Mouse (Mus musculus) midbrain, embryonic 15.5 days (tissue): Measurements from ENCODE around the gene Snx10. TPM values are rescaled to one million over a fixed set of nuclear protein-coding genes. Genes with fewer than 3 reads are reported as not detected.

Experiments used
- ATAC-seq: fragments of 200-750 bp; cut with Nextera tagmentation; replicated peaks from 2 replicates; pipeline ENCODE4 v1.8.0; 2017; ENCODE audit warnings: moderate TSS enrichment
- H3K27ac ChIP-seq: fragments of 300-500 bp; sonication (generic); 2 replicates; pipeline ENCODE4 v1.5.1; 2015; ENCODE audit warnings: mild to moderate bottlenecking, inconsistent platforms
- H3K27me3 ChIP-seq: fragments of 300-500 bp; sonication (generic); replicated peaks from 2 replicates; pipeline ENCODE4 v1.6.1; 2015; ENCODE audit warnings: inconsistent platforms
- H3K36me3 ChIP-seq: fragments of 300-500 bp; sonication (generic); replicated peaks from 2 replicates; pipeline ENCODE4 v1.6.1; 2015; ENCODE audit warnings: inconsistent platforms
- H3K4me1 ChIP-seq: fragments of 300-500 bp; sonication (generic); 2 replicates; pipeline ENCODE4 v1.6.1; 2015; ENCODE audit warnings: inconsistent platforms
- H3K4me2 ChIP-seq: fragments of 300-500 bp; sonication (generic); 2 replicates; pipeline ENCODE4 v1.6.1; 2015; ENCODE audit warnings: inconsistent platforms, mild to moderate bottlenecking, moderate library complexity
- H3K4me3 ChIP-seq: fragments of 300-500 bp; sonication (generic); 2 replicates; pipeline ENCODE4 v1.5.1; 2015; ENCODE audit warnings: mild to moderate bottlenecking, inconsistent platforms
- H3K9ac ChIP-seq: fragments of 300-500 bp; sonication (generic); 2 replicates; pipeline ENCODE4 v1.6.1; 2015; ENCODE audit warnings: mild to moderate bottlenecking, inconsistent platforms
- H3K9me3 ChIP-seq: fragments of 300-500 bp; sonication (generic); 2 replicates; pipeline ENCODE4 v1.6.1; 2016; ENCODE audit warnings: inconsistent platforms
- WGBS: fragments of 180-500 bp; shearing (Covaris S2); methylation state at CpG from one replicate; pipeline ENCODE4 v1.1.7; 2015; ENCODE audit warnings: mixed read lengths; 5-methylcytosine and 5-hydroxymethylcytosine counted together
- polyA plus RNA-seq: library from polyadenylated mRNA; unstranded; fragments of >200 nt; fragmentation: Nextera tagmentation; extraction: Ambion mirVana; gene quantifications from 2 replicates; pipeline ENCODE4 v1.2.1, GENCODE M21; 2015

Snx10 gene
- polyA plus RNA-seq, 1 experiment from 2014 or later = 52.8 TPM

GRCm38 (mm10) chr6:51573136-51573535 is 49.4 kb downstream of the Snx10 start:
- 88% methylated on average over 4 of the region's 4 CpGs for WGBS

GRCm38 (mm10) chr6:51574132-51574531 is 50.4 kb downstream of the Snx10 start:
- H3K36me3 ChIP-seq = no peaks in the 10 kb centered on the region
- ATAC-seq = no peak
- no peaks in the 10 kb centered on the region for H3K9me3 ChIP-seq
- H3K27me3 ChIP-seq = no peaks in the 10 kb centered on the region
- no peak overlapping the region for H3K9ac ChIP-seq
- H3K27ac ChIP-seq = no peak overlapping the region
- 91% methylated on average over 13 of the region's 13 CpGs for WGBS
- no peak overlapping the region for H3K4me3 ChIP-seq
- H3K4me2 ChIP-seq = no peak overlapping the region
- H3K4me1 ChIP-seq = no peaks in the 10 kb centered on the region

More at GRCm38 (mm10) chr6:51573136-51573535, 49.4 kb downstream of the Snx10 start:
- Histone ChIP-seq H3K4me1 (no peaks in the 10 kb centered on the region), H3K4me2 (no peak overlapping the region), H3K9ac (no peak overlapping the region), H3K36me3 (no peaks in the 10 kb centered on the region), H3K27me3 (no peaks in the 10 kb centered on the region), H3K9me3 (no peaks in the 10 kb centered on the region), H3K27ac (no peak overlapping the region), H3K4me3 (no peak overlapping the region)
- ATAC-seq = no peak

GRCm38 (mm10) chr6:51578415-51578814 is 54.7 kb downstream of the Snx10 start:
- 69% methylated on average over 4 of the region's 4 CpGs for WGBS

GRCm38 (mm10) chr6:51580040-51580680 is 56.5 kb downstream of the Snx10 start:
- Histone ChIP-seq H3K9me3 (no peaks in the 10 kb centered on the region), H3K27me3 (no peaks in the 10 kb centered on the region), H3K4me2 (no peak overlapping the region), H3K4me1 (peaks cover 12% of the 10 kb centered on the region; the same call in 1 of the 2 replicates), H3K36me3 (no peaks in the 10 kb centered on the region), H3K4me3 (no peak overlapping the region), H3K27ac (peak overlapping the region; percentile 34; the same call in 1 of the 2 replicates), H3K9ac (no peak overlapping the region)
- peak; percentile 89 for ATAC-seq
- WGBS = 30% methylated on average over 18 of the region's 18 CpGs

More at GRCm38 (mm10) chr6:51578415-51578814, 54.7 kb downstream of the Snx10 start:
- Histone ChIP-seq H3K36me3 (no peaks in the 10 kb centered on the region), H3K4me1 (peaks cover 12% of the 10 kb centered on the region; the same call in 1 of the 2 replicates), H3K9ac (no peak overlapping the region), H3K4me2 (no peak overlapping the region), H3K4me3 (no peak overlapping the region), H3K9me3 (no peaks in the 10 kb centered on the region), H3K27ac (no peak overlapping the region), H3K27me3 (no peaks in the 10 kb centered on the region)
- ATAC-seq = no peak

GRCm38 (mm10) chr6:51581418-51581817 is 57.7 kb downstream of the Snx10 start:
- H3K9me3 ChIP-seq = no peaks in the 10 kb centered on the region

GRCm38 (mm10) chr6:51582051-51582450 is 58.4 kb downstream of the Snx10 start:
- Histone ChIP-seq H3K4me3 (no peak overlapping the region), H3K36me3 (no peaks in the 10 kb centered on the region), H3K4me1 (peaks cover 19% of the 10 kb centered on the region), H3K4me2 (no peak overlapping the region), H3K9me3 (no peaks in the 10 kb centered on the region), H3K27ac (no peak overlapping the region), H3K9ac (no peak overlapping the region), H3K27me3 (no peaks in the 10 kb centered on the region)
- ATAC-seq = no peak
- 83% methylated on average over 9 of the region's 9 CpGs for WGBS

More at GRCm38 (mm10) chr6:51581418-51581817, 57.7 kb downstream of the Snx10 start:
- Histone ChIP-seq H3K27me3 (no peaks in the 10 kb centered on the region), H3K4me2 (no peak overlapping the region), H3K4me3 (no peak overlapping the region), H3K4me1 (peaks cover 16% of the 10 kb centered on the region), H3K27ac (0 out of 2 replicates have a peak overlapping the region, but pooled peaks have one; percentile 41), H3K36me3 (no peaks in the 10 kb centered on the region), H3K9ac (no peak overlapping the region)
- no peak for ATAC-seq
- 41% methylated on average over 9 of the region's 9 CpGs for WGBS

GRCm38 (mm10) chr6:51585980-51586379 is 62.3 kb downstream of the Snx10 start:
- H3K9ac ChIP-seq = no peak overlapping the region
- peaks cover 25% of the 10 kb centered on the region for H3K4me1 ChIP-seq
- H3K9me3 ChIP-seq = no peaks in the 10 kb centered on the region
- H3K36me3 ChIP-seq = no peaks in the 10 kb centered on the region
- 24% methylated on average over 8 of the region's 8 CpGs for WGBS
- ATAC-seq = 0 out of 2 replicates have a peak, but pooled peaks have one; percentile 38
- H3K27me3 ChIP-seq = no peaks in the 10 kb centered on the region
- H3K4me3 ChIP-seq = no peak overlapping the region
- no peak overlapping the region for H3K4me2 ChIP-seq
- H3K27ac ChIP-seq = peak overlapping the region; percentile 45; the same call in 1 of the 2 replicates

- H3K4me2 ChIP-seq = no peak overlapping the region
- no peak overlapping the region for H3K4me3 ChIP-seq
- ATAC-seq = no peak
- H3K27ac ChIP-seq = no peak overlapping the region
- H3K36me3 ChIP-seq = no peaks in the 10 kb centered on the region
- H3K27me3 ChIP-seq = no peaks in the 10 kb centered on the region
- H3K4me1 ChIP-seq = peaks cover 23% of the 10 kb centered on the region
- WGBS = 90% methylated on average over 3 of the region's 3 CpGs
- H3K9ac ChIP-seq = no peak overlapping the region
- H3K9me3 ChIP-seq = no peaks in the 10 kb centered on the region
Measured at GRCm38 (mm10) chr6:51587266-51587665, 63.6 kb downstream of the Snx10 start.

GRCm38 (mm10) chr6:51591264-51591663 is 67.6 kb downstream of the Snx10 start:
- peak overlapping the region; percentile 58 for H3K4me2 ChIP-seq
- H3K9me3 ChIP-seq = no peaks in the 10 kb centered on the region
- H3K4me3 ChIP-seq = 0 out of 2 replicates have a peak overlapping the region, but pooled peaks have one; percentile 44
- H3K4me1 ChIP-seq = peaks cover 53% of the 10 kb centered on the region
- H3K36me3 ChIP-seq = no peaks in the 10 kb centered on the region
- H3K27ac ChIP-seq = peak overlapping the region; percentile 99
- H3K9ac ChIP-seq = no peak overlapping the region
- WGBS = 80% methylated on average over 1 of the region's 1 CpGs
- ATAC-seq = no peak
- H3K27me3 ChIP-seq = no peaks in the 10 kb centered on the region

GRCm38 (mm10) chr6:51591844-51592243 is 68.1 kb downstream of the Snx10 start:
- Histone ChIP-seq H3K27ac (peak overlapping the region; percentile 99), H3K9me3 (no peaks in the 10 kb centered on the region), H3K27me3 (no peaks in the 10 kb centered on the region), H3K4me2 (peak overlapping the region; percentile 58), H3K36me3 (no peaks in the 10 kb centered on the region), H3K4me1 (peaks cover 48% of the 10 kb centered on the region), H3K4me3 (peak overlapping the region; percentile 44), H3K9ac (peak overlapping the region; percentile 45)
- no peak for ATAC-seq
- 8% methylated on average over 3 of the region's 3 CpGs for WGBS

- Histone ChIP-seq H3K27ac (peak overlapping the region; percentile 99), H3K27me3 (no peaks in the 10 kb centered on the region), H3K4me3 (peak overlapping the region; percentile 44), H3K36me3 (no peaks in the 10 kb centered on the region), H3K9me3 (no peaks in the 10 kb centered on the region), H3K4me2 (peak overlapping the region; percentile 58), H3K4me1 (peaks cover 48% of the 10 kb centered on the region), H3K9ac (peak overlapping the region; percentile 45)
- WGBS = under 1% methylated on average over 45 of the region's 45 CpGs
- peak; percentile 99 for ATAC-seq
Measured at GRCm38 (mm10) chr6:51592356-51593115, 68.8 kb downstream of the Snx10 start.

- Histone ChIP-seq H3K9ac (no peak overlapping the region), H3K9me3 (no peaks in the 10 kb centered on the region), H3K4me2 (peak overlapping the region; percentile 58), H3K36me3 (no peaks in the 10 kb centered on the region), H3K4me3 (no peak overlapping the region), H3K4me1 (peaks cover 52% of the 10 kb centered on the region), H3K27ac (peak overlapping the region; percentile 99), H3K27me3 (no peaks in the 10 kb centered on the region)
- 20% methylated on average over 10 of the region's 10 CpGs for WGBS
- ATAC-seq = no peak
Measured at GRCm38 (mm10) chr6:51593446-51594035, 69.8 kb downstream of the Snx10 start.
